Mouse (Mus musculus): ENCODE data around the gene Sec23a.

- TF ChIP-seq CTCF (IDR thresholded peaks at IDR 0.05) (no peak), EP300 (IDR thresholded peaks at IDR 0.05) (no peak)
Observed at GRCm38 (mm10) chr12:58947879-58948278, 63.9 kb downstream of the Sec23a start.
